Mouse (Mus musculus) heart, embryonic 15.5 days (tissue): ENCODE measurements around the gene Tspoap1. TPM values are rescaled to one million over a fixed set of nuclear protein-coding genes. Genes with fewer than 3 reads are reported as not detected.
A peak's percentile ranks its signal among the peaks of the same experiment; 100 is the strongest.

ENCODE experiments used
- ATAC-seq: fragments of 200-750 bp; cut with Nextera tagmentation; replicated peaks from 2 replicates; pipeline ENCODE4 v1.8.0; 2017; ENCODE audit warnings: low read depth, moderate TSS enrichment; ENCODE audit not compliant: insufficient number of reproducible peaks, insufficient read depth, low FRiP score
- H3K27ac ChIP-seq: fragments of 300-500 bp; sonication (generic); 2 replicates; pipeline ENCODE4 v1.5.1; 2015; ENCODE audit warnings: mild to moderate bottlenecking, inconsistent platforms
- H3K27me3 ChIP-seq: fragments of 300-500 bp; sonication (generic); 2 replicates; pipeline ENCODE4 v1.6.1; 2015; ENCODE audit warnings: inconsistent platforms
- H3K36me3 ChIP-seq: fragments of 300-500 bp; sonication (generic); 2 replicates; pipeline ENCODE4 v1.6.1; 2015; ENCODE audit warnings: mild to moderate bottlenecking, inconsistent platforms
- H3K4me1 ChIP-seq: fragments of 300-500 bp; sonication (generic); replicated peaks from 2 replicates; pipeline ENCODE4 v1.6.1; 2015; ENCODE audit warnings: inconsistent platforms
- H3K4me2 ChIP-seq: fragments of 300-500 bp; sonication (generic); 2 replicates; pipeline ENCODE4 v1.6.1; 2015; ENCODE audit warnings: inconsistent platforms, mild to moderate bottlenecking, moderate library complexity
- H3K4me3 ChIP-seq: fragments of 300-500 bp; sonication (generic); 2 replicates; pipeline ENCODE4 v1.5.1; 2015; ENCODE audit warnings: mild to moderate bottlenecking, inconsistent platforms
- H3K9ac ChIP-seq: fragments of 300-500 bp; sonication (generic); 2 replicates; pipeline ENCODE4 v1.6.1; 2015; ENCODE audit warnings: mild to moderate bottlenecking, inconsistent platforms
- H3K9me3 ChIP-seq: fragments of 300-500 bp; sonication (generic); replicated peaks from 2 replicates; pipeline ENCODE4 v1.6.1; 2016; ENCODE audit warnings: inconsistent platforms
- WGBS: fragments of 180-500 bp; shearing (Covaris S2); methylation state at CpG from one replicate; pipeline ENCODE4 v1.1.7; 2015; ENCODE audit warnings: mixed read lengths; 5-methylcytosine and 5-hydroxymethylcytosine counted together
- polyA plus RNA-seq: library from polyadenylated mRNA; unstranded; fragments of >200 nt; fragmentation: Nextera tagmentation; extraction: Ambion mirVana; gene quantifications from 2 replicates; pipeline ENCODE4 v1.2.1, GENCODE M21; 2015

Tspoap1 gene
- polyA plus RNA-seq, 1 experiment from 2014 or later = 0.24 TPM

DNA sequence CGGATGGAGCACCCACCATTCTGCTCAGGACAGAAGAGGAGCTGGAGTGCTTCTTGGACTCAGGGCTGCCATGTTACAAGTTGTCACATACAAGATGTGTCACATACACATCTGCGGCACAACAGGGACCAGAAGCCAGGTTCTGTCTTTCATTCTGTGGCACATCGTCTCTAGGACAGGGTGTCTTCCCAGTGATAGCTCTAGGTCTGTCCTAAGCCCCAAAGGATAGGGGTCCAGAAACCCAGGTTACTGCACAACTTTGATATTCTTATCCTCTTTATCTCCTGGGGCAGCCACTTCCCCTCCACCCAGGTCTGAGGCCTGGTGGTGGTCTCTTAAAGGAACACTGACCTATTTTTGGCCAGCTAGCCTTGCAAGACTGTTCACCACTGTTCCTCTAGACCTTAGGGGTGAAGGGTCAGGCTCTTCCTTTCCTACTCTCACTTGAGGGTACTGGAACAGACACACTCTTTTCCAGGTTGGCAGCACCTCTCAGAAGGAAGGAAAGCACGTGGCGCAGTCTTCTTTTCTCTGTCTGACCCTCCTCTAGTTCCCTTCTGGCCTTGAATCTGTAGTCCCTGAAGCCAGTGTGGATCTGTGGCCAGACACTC lies 6.3 kb upstream of the Tspoap1 start:
- no peak for ATAC-seq
- H3K4me2 ChIP-seq = peak overlapping the region; percentile 18; the same call in 1 of the 2 replicates
- no peak overlapping the region for H3K9ac ChIP-seq

DNA sequence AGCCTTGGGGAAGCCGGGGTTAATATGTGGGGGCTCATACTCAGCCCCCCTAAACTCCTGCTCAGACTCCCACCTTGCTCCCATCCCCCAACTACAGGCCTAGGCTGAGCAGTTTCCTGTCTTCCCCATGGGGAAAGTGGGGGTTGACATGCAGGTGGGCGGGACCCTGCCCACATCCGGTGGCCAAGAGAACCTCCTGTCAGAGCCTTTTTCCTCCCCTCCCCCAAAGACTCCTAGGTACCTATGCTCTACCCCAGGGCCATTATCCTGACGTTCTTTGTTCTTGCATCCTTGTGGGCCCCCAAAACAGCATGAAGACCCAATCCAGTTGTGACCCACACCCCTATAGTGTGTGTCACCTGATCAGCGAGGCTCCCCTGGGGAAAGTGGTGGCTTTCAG lies 5.7 kb upstream of the Tspoap1 start:
- H3K27ac ChIP-seq = no peak overlapping the region
- peak overlapping the region; percentile 5; the same call in 1 of the 2 replicates for H3K4me3 ChIP-seq
- H3K4me2 ChIP-seq = peak overlapping the region; percentile 18; the same call in 1 of the 2 replicates

More for the DNA sequence above, 6.3 kb upstream of the Tspoap1 start:
- H3K36me3 ChIP-seq = no peaks in the 10 kb centered on the region
- no peak overlapping the region for H3K4me3 ChIP-seq
- no peaks in the 10 kb centered on the region; the same call in 1 of the 2 replicates for H3K4me1 ChIP-seq
- WGBS = 69% methylated on average over 5 of the region's 5 CpGs
- H3K27me3 ChIP-seq = peaks cover 6% of the 10 kb centered on the region
- H3K27ac ChIP-seq = no peak overlapping the region
- no peaks in the 10 kb centered on the region for H3K9me3 ChIP-seq

DNA sequence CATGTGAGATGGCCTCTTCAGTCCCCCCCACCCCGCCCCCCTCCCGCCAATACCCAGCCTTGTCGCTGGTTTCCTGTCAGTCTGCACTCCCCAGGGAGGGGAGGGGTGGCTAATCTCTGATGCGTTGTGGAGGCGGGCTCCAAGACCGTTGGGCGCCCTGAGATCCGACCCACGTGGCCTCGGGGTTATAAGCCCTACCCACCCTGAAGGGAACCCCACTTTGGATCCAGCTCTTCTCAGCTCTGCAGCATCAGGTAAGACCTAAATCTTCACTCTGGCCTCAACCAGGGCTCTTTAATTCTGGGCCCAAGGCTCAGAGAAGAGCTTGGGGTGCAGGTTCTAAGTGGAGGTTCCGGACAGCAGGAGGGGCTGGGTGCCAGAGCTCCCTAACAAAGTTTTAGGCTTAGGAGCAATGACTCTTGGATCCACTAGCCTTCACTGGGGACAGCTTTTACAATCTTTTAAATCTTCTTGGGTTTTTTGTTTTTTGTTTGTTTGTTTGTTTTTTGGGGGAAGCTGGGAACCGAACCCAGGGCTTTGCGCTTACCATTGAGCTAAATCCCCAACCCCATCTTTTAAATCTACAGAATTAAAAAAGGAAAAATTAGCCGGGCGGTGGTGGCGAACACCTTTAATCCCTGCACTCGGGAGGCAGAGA lies 4.9 kb upstream of the Tspoap1 start:
- no peaks in the 10 kb centered on the region for H3K36me3 ChIP-seq
- no peak overlapping the region for H3K27ac ChIP-seq
- H3K4me3 ChIP-seq = peak overlapping the region; percentile 32; the same call in 1 of the 2 replicates
- no peak overlapping the region for H3K9ac ChIP-seq
- 55% methylated on average over 17 of the region's 17 CpGs for WGBS
- peak; percentile 44; the same call in 1 of the 2 replicates for ATAC-seq
- no peaks in the 10 kb centered on the region; the same call in 1 of the 2 replicates for H3K4me1 ChIP-seq
- H3K9me3 ChIP-seq = no peaks in the 10 kb centered on the region
- H3K27me3 ChIP-seq = peaks cover 16% of the 10 kb centered on the region
- peak overlapping the region; percentile 11; the same call in 1 of the 2 replicates for H3K4me2 ChIP-seq

More for the DNA sequence above, 5.7 kb upstream of the Tspoap1 start:
- H3K4me1 ChIP-seq = no peaks in the 10 kb centered on the region; the same call in 1 of the 2 replicates
- peak; percentile 16; the same call in 1 of the 2 replicates for ATAC-seq
- no peaks in the 10 kb centered on the region for H3K9me3 ChIP-seq
- no peaks in the 10 kb centered on the region for H3K36me3 ChIP-seq
- peaks cover 7% of the 10 kb centered on the region for H3K27me3 ChIP-seq
- 61% methylated on average over 5 of the region's 5 CpGs for WGBS
- H3K9ac ChIP-seq = no peak overlapping the region

DNA sequence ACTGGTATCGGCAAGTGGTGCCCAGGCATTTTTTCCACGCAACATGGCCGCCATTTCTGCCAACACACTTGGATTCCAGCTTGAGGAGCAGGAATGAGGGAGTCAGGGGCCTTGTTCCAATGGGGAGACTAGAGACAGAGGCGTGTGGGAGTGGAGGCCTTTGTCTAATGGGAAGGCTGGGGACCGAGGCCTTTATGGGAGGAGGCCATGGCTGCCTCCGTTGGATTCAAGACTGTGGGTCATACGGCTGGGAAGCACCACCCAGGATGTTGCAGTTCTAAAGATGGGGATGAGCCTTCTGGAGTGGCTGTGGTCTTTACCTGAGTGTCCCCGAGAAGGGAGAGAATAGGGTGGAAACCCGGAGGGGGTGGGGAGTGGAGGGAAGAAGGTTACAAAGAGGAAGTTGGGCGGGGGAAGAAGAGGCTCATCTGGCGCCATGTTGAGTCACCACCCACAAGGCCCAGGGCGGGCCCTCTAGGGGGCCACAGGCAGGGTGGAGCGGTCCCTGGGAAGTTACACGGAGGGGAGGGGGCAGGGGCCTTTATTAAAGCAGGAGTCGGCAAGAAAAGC lies 4.0 kb upstream of the Tspoap1 start:
- ATAC-seq = no peak
- H3K4me2 ChIP-seq = no peak overlapping the region
- no peak overlapping the region; the same call in 1 of the 2 replicates for H3K27ac ChIP-seq
- H3K36me3 ChIP-seq = no peaks in the 10 kb centered on the region
- no peaks in the 10 kb centered on the region for H3K9me3 ChIP-seq
- peaks cover 24% of the 10 kb centered on the region for H3K27me3 ChIP-seq
- H3K4me3 ChIP-seq = peak overlapping the region; percentile 32
- no peaks in the 10 kb centered on the region; the same call in 1 of the 2 replicates for H3K4me1 ChIP-seq
- H3K9ac ChIP-seq = no peak overlapping the region
- WGBS = 73% methylated on average over 15 of the region's 15 CpGs

DNA sequence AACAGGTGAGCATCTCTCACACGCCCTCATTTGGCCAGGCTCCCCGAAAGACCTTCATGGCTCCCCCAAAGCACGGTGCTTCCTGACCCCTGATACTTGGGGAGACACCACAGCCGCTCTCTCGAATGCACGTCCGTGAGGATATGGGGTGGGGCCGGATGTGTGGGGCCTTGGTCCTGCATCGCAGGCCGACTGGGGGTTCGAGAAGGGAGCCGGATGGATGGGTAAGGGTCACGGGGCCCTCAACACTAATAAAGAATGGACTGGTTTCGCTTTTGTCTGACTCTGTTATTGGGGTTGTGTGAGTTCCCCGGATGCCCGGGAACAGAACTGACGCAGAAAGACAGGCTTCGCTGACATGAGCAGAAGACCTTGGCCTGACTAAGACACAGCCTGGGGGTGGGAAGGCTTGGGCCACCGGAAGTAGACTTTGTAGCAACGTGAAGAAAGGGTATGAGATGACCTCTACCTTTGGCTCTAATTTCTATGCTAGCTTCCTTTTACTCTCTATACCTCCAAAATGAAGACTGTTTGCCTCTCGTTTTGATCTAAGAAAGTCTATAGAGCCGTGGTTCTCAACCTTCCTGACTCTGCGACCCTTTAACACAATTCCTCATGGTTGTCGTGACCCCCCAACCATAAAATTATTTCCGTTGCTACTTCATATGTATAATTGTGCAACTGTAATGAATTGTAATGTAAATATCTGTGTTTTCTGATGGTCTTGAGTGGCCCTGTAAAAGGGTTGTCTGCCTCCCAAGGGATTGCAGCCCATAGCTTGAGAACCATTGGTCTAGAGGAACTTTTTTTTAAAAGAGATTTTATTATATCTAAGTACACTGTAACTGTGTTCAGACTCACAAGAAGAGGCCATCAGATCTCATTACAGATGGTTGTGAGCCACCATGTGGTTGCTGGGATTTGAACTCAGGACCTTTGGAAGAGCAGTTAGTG lies 3.1 kb upstream of the Tspoap1 start:
- no peak overlapping the region for H3K9ac ChIP-seq
- peak overlapping the region; percentile 32 for H3K4me3 ChIP-seq
- H3K4me2 ChIP-seq = no peak overlapping the region
- H3K27me3 ChIP-seq = peaks cover 33% of the 10 kb centered on the region
- H3K36me3 ChIP-seq = no peaks in the 10 kb centered on the region
- H3K4me1 ChIP-seq = no peaks in the 10 kb centered on the region; the same call in 1 of the 2 replicates
- H3K27ac ChIP-seq = no peak overlapping the region
- 81% methylated on average over 25 of the region's 25 CpGs for WGBS
- no peaks in the 10 kb centered on the region for H3K9me3 ChIP-seq
- no peak for ATAC-seq

DNA sequence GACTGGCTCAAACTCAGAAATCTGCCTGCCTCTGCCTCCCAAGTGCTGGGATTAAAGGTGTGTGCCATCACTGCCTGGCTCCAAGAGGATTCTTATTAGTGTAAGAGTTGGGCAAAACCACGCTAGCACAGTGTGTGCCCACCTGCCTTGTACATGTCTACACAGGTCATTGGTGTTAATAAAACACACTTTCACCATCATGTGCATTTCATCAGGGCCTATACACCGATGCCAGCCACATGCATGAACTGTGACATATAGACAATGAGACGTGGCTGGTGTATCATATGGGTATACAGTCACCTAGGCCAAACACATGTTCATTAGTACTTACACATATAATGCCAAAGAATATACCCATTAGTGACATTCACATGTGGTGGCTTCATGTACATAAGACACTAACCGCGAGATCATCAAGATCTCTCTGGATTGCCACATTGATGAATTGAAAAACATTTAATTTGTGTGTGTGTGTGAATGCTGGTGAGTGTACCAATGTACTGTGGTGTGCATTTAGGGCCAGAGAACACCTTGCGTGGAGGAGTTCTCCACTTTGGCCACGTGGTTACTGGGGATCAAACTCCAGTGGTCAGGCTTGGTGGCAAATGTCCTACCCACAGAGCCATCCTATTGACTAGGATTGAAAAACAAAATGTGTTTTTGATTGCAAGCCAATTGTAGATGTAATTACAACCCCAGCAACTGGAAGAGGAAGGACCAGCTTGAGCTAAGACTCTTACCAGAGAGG lies 2.0 kb upstream of the Tspoap1 start:
- Histone ChIP-seq H3K4me1 (peaks cover under 1% of the 10 kb centered on the region), H3K4me2 (no peak overlapping the region), H3K9me3 (no peaks in the 10 kb centered on the region), H3K4me3 (no peak overlapping the region), H3K27me3 (peaks cover 44% of the 10 kb centered on the region), H3K36me3 (no peaks in the 10 kb centered on the region), H3K9ac (no peak overlapping the region), H3K27ac (no peak overlapping the region)
- ATAC-seq = no peak
- WGBS = 70% methylated on average over 7 of the region's 7 CpGs

DNA sequence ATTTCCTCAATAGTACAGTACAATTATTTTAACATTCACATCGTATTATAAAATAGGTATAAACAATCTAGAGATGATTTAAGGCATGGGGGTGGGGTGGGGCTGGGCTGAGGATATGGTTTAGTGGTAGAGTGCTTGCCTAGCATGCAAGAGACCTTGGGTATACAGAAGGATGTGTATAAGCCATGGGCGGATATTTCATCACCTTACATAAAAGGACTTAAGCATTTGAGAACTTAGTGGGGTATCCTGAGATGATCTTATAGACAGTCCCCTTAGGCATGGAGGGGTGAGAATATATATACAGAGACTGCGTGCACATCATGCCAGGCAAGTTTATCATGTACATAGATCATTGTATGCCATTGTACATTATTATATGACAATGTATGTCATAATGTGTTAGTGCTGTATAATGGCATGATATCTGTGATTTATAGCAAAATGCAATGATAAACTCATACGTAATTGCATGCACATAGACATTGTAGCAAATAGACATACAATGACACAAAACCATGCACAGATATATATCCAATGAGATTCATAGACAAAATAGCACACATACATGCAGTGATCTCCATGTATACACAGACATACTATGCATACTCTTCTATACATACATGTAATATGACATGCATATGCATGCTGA lies 1.3 kb upstream of the Tspoap1 start:
- peaks cover 8% of the 10 kb centered on the region for H3K4me1 ChIP-seq
- 66% methylated on average over 4 of the region's 4 CpGs for WGBS
- H3K36me3 ChIP-seq = no peaks in the 10 kb centered on the region
- no peak overlapping the region for H3K4me2 ChIP-seq
- H3K9ac ChIP-seq = no peak overlapping the region
- H3K9me3 ChIP-seq = no peaks in the 10 kb centered on the region
- H3K4me3 ChIP-seq = no peak overlapping the region
- peaks cover 52% of the 10 kb centered on the region for H3K27me3 ChIP-seq
- no peak for ATAC-seq
- no peak overlapping the region for H3K27ac ChIP-seq

DNA sequence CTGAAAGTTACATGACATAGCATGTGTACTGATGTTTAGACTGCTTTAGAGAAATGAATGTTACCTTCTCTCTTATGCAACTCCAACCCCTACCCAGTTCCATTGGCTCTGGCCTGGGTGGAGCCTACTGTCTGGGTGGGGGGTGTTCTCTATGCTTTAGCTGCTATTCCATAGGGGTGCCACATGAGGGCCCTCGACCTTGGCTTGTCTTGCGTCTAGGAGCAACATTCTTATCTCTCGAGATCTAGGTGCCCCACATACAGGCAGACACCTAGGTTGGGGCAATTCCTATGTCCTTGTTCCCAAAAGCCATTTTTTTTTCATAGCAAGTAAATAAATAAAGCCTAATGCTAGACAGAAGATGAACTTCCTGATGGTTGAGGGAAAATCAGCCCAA lies 734 bp upstream of the Tspoap1 start:
- Histone ChIP-seq H3K36me3 (no peaks in the 10 kb centered on the region), H3K27me3 (peaks cover 57% of the 10 kb centered on the region), H3K27ac (no peak overlapping the region), H3K9ac (no peak overlapping the region), H3K4me3 (no peak overlapping the region), H3K4me2 (no peak overlapping the region), H3K4me1 (peaks cover 13% of the 10 kb centered on the region), H3K9me3 (no peaks in the 10 kb centered on the region)
- WGBS = 10% methylated on average over 3 of the region's 3 CpGs
- ATAC-seq = no peak

DNA sequence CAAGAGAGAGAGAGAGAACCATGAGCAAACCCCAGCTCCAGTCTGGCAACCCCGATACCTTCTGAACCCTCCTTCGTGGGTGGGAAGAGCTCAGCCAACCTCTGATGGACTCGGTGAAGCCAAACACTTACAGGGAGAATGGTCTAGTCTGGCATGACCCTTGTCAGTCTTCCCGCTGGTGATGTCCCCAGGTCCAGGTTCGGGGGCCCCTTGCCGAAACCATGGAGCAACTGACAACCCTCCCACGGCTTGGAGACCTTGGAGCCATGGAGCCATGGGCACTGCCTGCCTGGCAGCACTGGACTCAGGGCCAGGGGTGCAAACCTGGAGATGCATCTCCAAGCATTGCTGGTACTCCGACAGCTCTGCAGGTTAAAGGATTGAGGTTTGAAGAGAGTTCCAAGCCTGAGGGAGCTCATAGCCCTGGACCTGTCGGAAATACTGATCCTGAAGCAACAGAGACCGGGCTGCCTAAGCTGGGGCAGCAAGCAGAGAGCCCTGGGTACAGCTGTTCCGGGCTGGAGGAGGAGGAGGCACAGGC lies 910 bp downstream of the Tspoap1 start:
- Histone ChIP-seq H3K27me3 (peaks cover 73% of the 10 kb centered on the region), H3K4me3 (no peak overlapping the region), H3K9ac (no peak overlapping the region), H3K4me2 (no peak overlapping the region), H3K4me1 (peaks cover 15% of the 10 kb centered on the region), H3K27ac (no peak overlapping the region), H3K9me3 (no peaks in the 10 kb centered on the region), H3K36me3 (no peaks in the 10 kb centered on the region)
- WGBS = 65% methylated on average over 11 of the region's 11 CpGs
- ATAC-seq = no peak
